Mouse (Mus musculus) brain, adult 2 months (tissue): ENCODE measurements at regions not wholly inside any gene's neighbourhood (a gene's known extent, or its start where the extent isn't known, plus 50 kb on each side); places are given as distances from the start of the nearest gene placed in this dataset.

ENCODE experiments used
- DNase-seq: peaks from one replicate; pipeline ENCODE4 v3.0.0; 2011; ENCODE audit warnings: low read depth, low spot score

DNA sequence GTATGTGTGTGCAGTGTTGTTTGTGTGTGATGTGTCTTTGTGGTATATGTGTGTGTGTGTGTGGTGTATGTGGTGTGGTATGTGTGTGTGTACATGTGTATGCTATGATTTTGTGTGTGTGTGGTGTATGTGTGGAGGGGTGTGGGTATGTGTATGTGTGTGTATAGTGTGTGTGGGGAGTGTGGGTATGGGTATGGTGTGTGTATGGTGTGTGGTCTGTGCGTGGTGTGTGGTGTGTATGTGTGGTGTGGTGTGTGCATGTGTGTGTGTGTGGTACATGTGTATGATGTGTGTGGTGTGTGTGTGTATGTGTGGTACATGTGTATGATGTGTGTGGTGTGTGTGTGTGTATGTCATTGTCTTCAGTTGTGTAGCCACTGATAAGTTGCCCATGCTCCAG, 247.8 kb upstream of the Sp4 start:
- DNase-seq: no peak

GRCm38 (mm10) chr12:118540336-118540735, 239.1 kb upstream of the Sp4 start:
- DNase-seq: no peak

DNA sequence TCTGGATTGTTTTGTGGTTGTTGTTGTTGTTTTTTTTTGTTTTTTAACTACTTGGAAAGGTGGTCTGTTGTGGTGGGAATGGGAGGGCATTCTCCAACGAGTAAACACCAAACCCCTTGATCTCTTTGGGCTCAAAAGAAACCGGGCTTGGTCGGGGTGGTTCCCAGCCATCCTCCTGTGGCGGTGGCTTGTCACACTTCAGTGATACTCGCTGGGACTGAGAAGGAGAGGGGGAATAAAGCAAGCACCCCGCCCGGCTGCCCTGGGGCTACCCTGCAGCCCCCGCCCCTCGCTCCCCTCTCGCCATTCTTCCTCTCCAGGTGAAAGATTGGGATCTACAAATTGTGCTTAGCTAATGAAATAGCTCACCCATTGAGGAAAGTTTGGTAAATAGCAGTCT, 229.3 kb upstream of the Sp4 start:
- no peak for DNase-seq

GRCm38 (mm10) chr12:118529428-118530361, 228.5 kb upstream of the Sp4 start:
- no peak for DNase-seq

DNA sequence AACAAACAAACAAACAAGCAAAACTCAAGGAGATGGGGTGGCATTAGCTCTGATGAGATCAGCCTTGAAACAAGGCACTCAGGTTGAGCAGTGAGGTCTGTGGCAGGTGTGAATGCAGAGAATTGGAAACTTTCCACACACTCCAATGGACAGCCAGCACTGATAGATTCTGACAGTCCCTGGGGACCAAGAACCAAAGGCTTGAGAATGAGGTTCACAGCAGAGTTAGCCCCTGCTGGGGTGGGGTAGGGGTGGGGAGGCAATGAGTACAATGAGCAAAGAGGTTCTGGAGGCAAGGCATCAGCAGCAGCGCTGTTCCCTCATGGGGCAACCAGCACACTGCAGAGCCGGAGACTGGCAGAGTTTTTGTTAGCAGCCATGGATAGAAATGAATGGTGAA, 220.5 kb upstream of the Sp4 start:
- no peak for DNase-seq

DNA sequence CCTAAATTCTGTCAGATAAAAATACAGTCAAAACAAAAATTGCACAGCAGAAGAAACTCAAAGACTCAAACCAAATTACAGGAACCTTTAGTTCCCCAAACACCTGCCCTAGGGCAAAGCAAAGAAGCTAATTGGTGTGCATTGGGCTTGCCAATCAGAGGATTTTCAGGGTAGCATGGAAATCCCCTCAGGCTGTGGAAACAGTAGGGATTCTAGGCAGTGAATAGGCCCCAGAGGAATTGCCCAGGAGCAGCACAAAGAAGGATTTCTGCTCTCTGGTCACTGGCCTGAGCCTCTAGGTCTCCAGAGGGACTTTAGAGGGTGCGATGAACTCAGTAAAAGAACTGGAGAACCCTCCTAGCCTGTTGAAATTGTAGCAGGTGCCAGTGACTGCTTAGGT, 220.1 kb upstream of the Sp4 start:
- no peak for DNase-seq

- DNase-seq: no peak
Observed at GRCm38 (mm10) chr12:118519801-118520327, 218.6 kb upstream of the Sp4 start.

GRCm38 (mm10) chr12:118510989-118511388, 209.7 kb upstream of the Sp4 start:
- no peak for DNase-seq

- DNase-seq: no peak
Observed at GRCm38 (mm10) chr12:118508972-118509917, 208.0 kb upstream of the Sp4 start.

GRCm38 (mm10) chr12:118500392-118500791, 199.2 kb upstream of the Sp4 start:
- no peak for DNase-seq

- DNase-seq: no peak
Observed at GRCm38 (mm10) chr12:118488038-118488437, 186.8 kb upstream of the Sp4 start.

- DNase-seq: no peak
Observed at GRCm38 (mm10) chr12:118486434-118486833, 185.2 kb upstream of the Sp4 start.

DNA sequence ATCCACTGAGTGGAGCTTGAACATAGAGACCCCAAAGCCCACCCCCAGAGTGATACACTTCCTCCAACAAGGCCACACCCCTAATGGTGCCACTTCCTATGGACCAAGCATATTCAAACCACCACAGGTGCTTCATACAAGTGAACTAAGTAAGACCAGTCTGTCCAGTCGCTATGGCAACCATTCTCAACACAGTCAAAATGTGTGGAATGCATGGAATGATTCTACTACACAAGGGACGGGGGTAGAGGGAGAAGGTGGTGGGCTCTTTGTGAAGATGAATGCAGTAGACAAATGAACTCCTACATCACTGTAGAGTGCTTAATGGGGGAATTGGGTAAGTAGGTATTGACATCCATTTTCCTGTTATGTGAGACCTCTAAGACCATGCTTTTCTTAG, 180.1 kb upstream of the Sp4 start:
- no peak for DNase-seq

DNA sequence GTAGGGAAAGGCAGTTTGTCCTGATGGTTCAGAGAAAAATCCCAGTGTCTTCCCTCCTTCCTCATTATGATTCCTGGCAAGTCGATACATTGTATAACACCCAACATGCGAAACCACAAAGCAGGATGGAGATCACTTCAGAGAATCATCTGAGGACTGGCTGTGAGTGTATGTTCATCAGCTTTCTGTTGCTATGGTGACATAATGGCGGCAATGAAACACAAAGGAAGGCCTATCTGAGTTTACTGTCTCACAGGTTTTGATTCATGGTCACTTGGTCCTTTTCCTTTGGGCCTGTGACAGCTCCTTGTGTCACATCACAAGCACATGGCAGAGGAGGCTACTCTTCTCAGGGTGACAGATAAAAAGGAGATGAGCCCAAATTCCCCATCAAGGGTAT, 173.5 kb upstream of the Sp4 start:
- DNase-seq: no peak

DNA sequence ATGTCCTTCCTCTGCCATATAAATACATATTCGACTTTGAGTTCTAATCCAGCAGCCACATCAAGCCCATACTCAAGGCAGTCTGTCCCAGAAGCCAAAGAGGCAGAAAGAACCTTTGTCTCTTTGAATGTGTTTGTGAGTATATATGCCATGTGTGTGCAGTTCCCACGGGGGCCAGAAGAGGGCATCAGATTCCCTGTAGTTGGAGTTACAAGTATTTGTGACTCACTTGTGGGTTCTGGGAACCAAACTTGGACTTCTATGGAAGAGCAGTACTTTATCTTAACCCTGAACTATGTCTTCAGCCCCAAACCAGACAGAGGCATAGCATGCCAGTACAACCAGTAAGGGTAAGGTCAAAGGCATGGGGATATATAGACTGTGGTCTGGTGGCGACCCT, 165.6 kb upstream of the Sp4 start:
- no peak for DNase-seq

- DNase-seq: peak; percentile 69
Observed at GRCm38 (mm10) chr12:118457493-118458408, 156.5 kb upstream of the Sp4 start.

DNA sequence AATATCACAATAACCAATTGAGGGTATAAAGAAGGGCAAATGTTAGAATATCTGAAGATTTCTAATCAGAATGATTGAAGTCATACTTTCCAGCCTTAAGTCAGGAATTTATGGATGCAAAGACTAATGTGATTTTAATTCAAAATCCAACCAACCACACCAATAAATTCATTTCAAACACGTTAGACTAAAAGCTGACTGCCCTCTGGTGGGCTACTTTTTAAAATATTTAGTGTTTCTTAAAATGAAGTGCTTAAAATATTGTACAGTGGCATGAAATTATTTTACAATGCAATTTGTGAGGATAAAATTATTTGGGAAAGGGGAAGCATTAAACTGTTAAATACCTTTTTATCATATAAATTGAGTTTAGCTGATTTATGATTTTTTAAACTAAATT, 154.4 kb upstream of the Sp4 start:
- DNase-seq: peak; percentile 54

- DNase-seq: no peak
Observed at GRCm38 (mm10) chr12:118439626-118440025, 138.4 kb upstream of the Sp4 start.

DNA sequence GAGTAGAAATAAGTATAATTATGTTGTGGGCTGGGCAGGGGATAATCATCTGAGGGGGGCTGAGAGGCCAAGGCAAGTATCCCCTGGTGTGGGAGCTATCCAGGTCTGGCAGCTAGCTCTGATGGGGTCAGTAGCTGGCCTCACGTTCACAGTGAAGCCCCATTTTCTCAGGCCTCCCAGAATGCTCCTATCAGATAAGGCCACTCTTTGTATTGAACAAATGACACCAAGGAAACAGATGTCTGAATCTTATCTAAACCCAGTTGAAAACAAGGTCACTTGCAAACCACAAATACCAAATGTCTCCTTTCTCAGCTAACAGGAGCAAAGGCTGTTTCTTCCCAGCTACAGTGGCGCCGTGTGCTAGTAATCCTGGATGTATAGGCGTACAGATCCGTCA, 137.6 kb upstream of the Sp4 start:
- DNase-seq: no peak

DNA sequence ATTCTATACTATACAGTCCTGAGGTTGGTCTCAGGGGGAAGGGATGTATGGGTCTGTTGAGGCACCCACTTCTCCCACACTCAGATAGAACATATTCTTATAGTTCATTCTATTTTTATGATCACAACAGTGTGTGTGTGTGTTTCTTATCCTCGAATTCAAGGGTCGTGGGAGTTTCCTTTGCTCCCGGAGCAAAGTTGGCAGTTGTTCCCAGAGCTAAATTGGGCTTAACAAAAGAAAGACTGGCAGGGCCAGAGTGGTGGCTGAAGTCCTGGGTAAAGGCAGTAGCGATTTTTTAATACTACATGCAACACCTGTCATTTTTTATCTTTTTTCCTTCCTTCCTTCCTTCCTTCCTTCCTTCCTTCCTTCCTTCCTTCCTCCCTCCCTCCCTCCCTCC, 131.5 kb upstream of the Sp4 start:
- DNase-seq: no peak

DNA sequence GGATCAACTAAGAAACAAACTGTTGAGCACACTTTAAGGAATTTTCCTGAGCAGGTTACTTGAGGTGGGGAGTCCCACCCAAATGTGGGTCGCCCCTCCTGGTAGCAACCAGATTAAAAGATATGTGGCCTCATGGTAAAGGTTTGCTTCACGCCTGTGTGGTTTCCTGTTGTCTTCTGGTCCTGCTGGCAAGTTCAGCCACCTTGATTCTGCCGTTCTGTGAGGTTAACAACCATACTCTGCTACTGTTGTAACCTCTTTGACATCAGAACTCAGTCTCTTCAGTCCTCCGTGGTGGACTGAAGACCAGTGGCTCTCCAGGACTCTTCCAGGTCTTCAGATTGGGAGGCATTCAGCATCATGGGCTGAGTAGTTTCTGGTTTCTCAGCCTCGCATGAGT, 127.1 kb upstream of the Sp4 start:
- no peak for DNase-seq
